Mouse (Mus musculus): ENCODE measurements around the gene Camta1.

Camta1 gene

DNA sequence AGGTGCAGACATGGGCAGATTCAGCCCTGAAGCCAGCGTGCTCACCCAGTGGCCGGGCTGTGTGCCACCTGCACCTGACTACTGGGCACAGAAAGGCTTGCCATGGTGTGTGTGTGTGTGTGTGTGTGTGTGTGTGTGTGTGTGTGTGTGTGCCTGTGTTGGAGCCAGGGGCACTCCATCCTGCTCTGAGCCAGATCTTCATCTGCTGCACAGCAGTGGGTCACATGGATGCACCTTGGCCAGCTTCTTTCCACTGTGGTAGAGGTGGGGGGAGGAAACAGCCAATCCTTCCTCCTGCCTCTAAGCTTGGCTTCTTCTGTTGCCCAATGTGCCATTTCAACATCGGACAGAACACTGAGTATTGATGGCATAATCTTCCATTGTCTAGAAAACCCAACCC is 407.1 kb downstream of the Camta1 start:
- in situ Hi-C loops (cut with MboI; ENCODE audit: low pct_unique_long_range_greater_than_20kb in 1 of 2, low sequenced_read_pairs in 2 of 2, unreplicated experiment in 1 of 2), result no loop called here

DNA sequence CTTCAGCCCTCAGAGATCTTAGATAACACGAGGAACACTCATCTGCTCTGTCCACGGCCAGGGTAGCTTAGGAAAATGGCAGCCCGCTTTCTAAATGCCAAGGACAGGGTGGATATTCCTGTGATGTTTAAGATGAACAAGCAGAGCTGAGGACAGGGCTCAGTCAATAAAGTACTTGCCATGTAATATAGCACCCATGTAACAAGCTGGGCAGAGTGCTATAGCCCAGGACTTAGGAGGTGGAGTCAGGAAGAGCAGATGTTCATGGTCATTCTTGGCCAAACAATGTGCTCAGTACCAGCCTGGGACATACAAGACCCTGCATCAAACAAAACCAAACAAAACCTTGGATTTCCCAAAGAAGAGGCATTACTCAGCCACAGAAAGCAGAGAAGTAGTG is 407.6 kb downstream of the Camta1 start:
- in situ Hi-C loops (cut with MboI; ENCODE audit: low pct_unique_long_range_greater_than_20kb in 1 of 2, low sequenced_read_pairs in 2 of 2, unreplicated experiment in 1 of 2), result no loop called here

DNA sequence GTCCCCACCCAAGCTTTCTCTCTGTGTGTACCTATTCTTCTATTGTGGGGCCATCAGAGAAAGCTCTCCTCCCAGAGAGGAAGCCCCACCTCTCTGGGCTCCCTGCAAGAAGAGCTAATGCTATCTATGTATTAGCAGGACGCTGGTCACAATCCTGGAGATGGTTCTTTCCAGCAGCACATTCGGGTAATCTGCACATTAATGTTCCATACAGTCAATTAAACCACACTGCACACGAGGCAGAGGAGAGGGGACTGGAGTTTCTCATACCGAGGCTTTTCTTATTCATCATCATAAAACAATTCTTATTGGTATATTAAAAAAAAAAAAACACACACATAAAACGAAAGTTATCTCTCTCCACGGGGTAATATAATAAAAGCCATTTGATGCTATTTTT is 409.8 kb downstream of the Camta1 start:
- in situ Hi-C loops (cut with MboI; ENCODE audit: low pct_unique_long_range_greater_than_20kb in 1 of 2, low sequenced_read_pairs in 2 of 2, unreplicated experiment in 1 of 2), result no loop called here

- in situ Hi-C loops (cut with MboI; ENCODE audit: low pct_unique_long_range_greater_than_20kb in 1 of 2, low sequenced_read_pairs in 2 of 2, unreplicated experiment in 1 of 2), result no loop called here
These were observed 411.7 kb downstream of the Camta1 start for GRCm38 (mm10) chr4:151449981-151450380.

GRCm38 (mm10) chr4:151448341-151448740 is 413.3 kb downstream of the Camta1 start:
- in situ Hi-C loops (cut with MboI; ENCODE audit: low pct_unique_long_range_greater_than_20kb in 1 of 2, low sequenced_read_pairs in 2 of 2, unreplicated experiment in 1 of 2), result no loop called here

- in situ Hi-C loops (cut with MboI; ENCODE audit: low pct_unique_long_range_greater_than_20kb in 1 of 2, low sequenced_read_pairs in 2 of 2, unreplicated experiment in 1 of 2), result no loop called here
These were observed 417.0 kb downstream of the Camta1 start for GRCm38 (mm10) chr4:151444665-151445064.

DNA sequence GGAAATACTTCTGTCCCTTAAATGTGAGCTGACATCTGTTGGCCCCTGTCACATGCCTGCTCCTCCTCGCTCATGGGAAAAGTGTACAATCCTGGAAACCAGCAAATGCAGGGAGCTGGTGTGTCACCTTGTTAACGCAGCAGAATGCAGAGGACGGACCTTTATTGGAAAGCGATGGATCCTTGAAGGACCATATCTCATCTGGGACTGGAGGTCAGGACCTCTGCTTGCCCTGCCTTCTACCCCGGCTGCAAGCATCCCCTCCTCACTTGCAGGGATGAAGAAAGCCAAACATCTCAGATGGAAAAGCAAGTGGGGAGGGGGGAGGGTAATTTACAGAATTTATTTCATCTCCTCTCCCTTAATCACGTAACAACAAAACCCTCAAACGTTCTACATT is 423.1 kb downstream of the Camta1 start:
- in situ Hi-C loops (cut with MboI; ENCODE audit: low pct_unique_long_range_greater_than_20kb in 1 of 2, low sequenced_read_pairs in 2 of 2, unreplicated experiment in 1 of 2), result no loop called here

DNA sequence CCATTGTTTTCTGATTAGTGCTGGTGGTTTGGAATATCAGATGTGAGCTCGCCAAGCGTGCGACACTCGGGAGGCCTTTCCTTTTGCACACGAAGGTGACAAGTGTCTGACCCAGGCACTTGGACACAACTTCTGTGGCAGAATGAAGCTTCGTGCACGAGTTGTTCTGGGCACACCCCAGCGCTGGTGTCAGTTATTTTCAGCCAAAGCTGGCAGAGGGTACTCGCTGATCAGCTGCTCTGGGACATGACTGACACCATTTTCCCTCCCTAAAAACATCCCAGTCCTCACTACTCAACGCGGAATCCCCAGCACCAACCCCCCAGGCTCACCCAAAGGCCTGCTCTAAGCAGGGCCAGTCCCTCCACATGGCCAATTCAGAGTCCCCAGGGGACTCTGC is 423.8 kb downstream of the Camta1 start:
- in situ Hi-C loops (cut with MboI; ENCODE audit: low pct_unique_long_range_greater_than_20kb in 1 of 2, low sequenced_read_pairs in 2 of 2, unreplicated experiment in 1 of 2), result no loop called here

DNA sequence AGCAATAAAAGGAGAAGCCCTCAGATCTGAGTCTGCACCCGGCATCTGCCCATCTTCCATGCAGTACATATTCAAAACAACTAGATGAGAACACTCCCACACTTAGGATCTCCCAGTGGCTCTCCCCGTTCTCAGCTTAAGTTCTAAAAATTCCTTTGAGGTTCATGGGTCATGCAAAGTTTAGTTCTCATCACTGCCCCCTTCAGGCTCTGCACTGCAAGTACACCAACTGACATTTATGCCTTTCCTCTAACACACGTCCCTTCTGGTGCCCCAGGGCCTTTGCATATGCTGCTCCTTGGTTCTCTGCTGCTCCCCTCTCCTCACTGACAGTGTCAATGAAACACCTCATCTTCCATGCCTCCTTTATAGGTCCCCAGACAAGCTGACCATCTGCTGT is 436.5 kb downstream of the Camta1 start:
- in situ Hi-C loops (cut with MboI; ENCODE audit: low pct_unique_long_range_greater_than_20kb in 1 of 2, low sequenced_read_pairs in 2 of 2, unreplicated experiment in 1 of 2), result no loop called here

- in situ Hi-C loops (cut with MboI; ENCODE audit: low pct_unique_long_range_greater_than_20kb in 1 of 2, low sequenced_read_pairs in 2 of 2, unreplicated experiment in 1 of 2), result no loop called here
These were observed 438.8 kb downstream of the Camta1 start for GRCm38 (mm10) chr4:151422922-151423321.

- in situ Hi-C loops (cut with MboI; ENCODE audit: low pct_unique_long_range_greater_than_20kb in 1 of 2, low sequenced_read_pairs in 2 of 2, unreplicated experiment in 1 of 2), result no loop called here
These were observed 439.3 kb downstream of the Camta1 start for GRCm38 (mm10) chr4:151422361-151422760.

GRCm38 (mm10) chr4:151418344-151418875 is 443.3 kb downstream of the Camta1 start:
- in situ Hi-C loops (cut with MboI; ENCODE audit: low pct_unique_long_range_greater_than_20kb in 1 of 2, low sequenced_read_pairs in 2 of 2, unreplicated experiment in 1 of 2), result no loop called here

- in situ Hi-C loops (cut with MboI; ENCODE audit: low pct_unique_long_range_greater_than_20kb in 1 of 2, low sequenced_read_pairs in 2 of 2, unreplicated experiment in 1 of 2), result no loop called here
These were observed 445.9 kb downstream of the Camta1 start for GRCm38 (mm10) chr4:151415812-151416211.

GRCm38 (mm10) chr4:151415376-151415775 is 446.3 kb downstream of the Camta1 start:
- in situ Hi-C loops (cut with MboI; ENCODE audit: low pct_unique_long_range_greater_than_20kb in 1 of 2, low sequenced_read_pairs in 2 of 2, unreplicated experiment in 1 of 2), result no loop called here

DNA sequence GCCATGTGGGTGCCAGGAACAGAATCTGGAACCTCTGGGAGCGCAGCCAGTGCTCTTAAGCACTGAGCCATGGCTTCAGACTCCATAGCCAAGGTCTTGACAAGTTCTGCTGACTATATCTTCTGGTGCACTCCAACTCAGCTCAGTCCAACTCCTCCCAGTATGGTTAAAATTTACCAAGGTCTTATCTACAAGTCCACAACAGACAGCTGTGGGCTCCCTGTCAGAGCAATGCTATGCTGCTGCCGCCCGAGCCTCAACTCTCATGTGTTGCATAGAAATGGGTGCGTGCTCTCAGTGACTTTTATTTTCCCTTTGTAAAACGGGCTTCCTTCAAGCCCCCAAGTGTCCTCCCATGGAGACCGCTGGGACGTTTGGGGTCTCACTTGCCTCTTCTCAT is 446.7 kb downstream of the Camta1 start:
- in situ Hi-C loops (cut with MboI; ENCODE audit: low pct_unique_long_range_greater_than_20kb in 1 of 2, low sequenced_read_pairs in 2 of 2, unreplicated experiment in 1 of 2), result no loop called here

- in situ Hi-C loops (cut with MboI; ENCODE audit: low pct_unique_long_range_greater_than_20kb in 1 of 2, low sequenced_read_pairs in 2 of 2, unreplicated experiment in 1 of 2), result no loop called here
These were observed 450.0 kb downstream of the Camta1 start for GRCm38 (mm10) chr4:151411641-151412061.

GRCm38 (mm10) chr4:151411016-151411415 is 450.7 kb downstream of the Camta1 start:
- in situ Hi-C loops (cut with MboI; ENCODE audit: low pct_unique_long_range_greater_than_20kb in 1 of 2, low sequenced_read_pairs in 2 of 2, unreplicated experiment in 1 of 2), result no loop called here

DNA sequence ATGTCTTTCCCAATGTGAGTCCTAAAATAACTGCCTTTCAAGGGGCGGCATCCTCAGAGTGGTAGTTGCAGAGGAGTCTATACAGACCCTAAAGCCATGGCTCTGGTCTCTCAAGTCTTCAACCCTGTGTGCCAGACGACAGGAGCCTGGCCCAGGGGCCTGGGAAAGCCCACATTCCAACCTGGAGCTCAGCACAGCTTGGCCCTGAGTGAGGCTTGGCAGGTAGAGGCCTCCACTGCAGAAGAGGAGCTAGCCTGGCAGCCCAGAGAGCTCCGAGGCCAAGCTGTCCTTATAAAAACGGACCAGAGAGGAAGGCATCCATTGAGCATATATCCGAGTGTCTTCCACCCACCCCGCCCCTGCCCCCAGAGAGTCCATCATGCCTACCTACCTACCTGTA is 452.4 kb downstream of the Camta1 start:
- in situ Hi-C loops (cut with MboI; ENCODE audit: low pct_unique_long_range_greater_than_20kb in 1 of 2, low sequenced_read_pairs in 2 of 2, unreplicated experiment in 1 of 2), result loop anchor here in 1 of 2 experiments (5.0 kb wide), 1 partner anchor 72 kb away; no protein-coding TSS in a partner anchor

- in situ Hi-C loops (cut with MboI; ENCODE audit: low pct_unique_long_range_greater_than_20kb in 1 of 2, low sequenced_read_pairs in 2 of 2, unreplicated experiment in 1 of 2), result loop anchor here in 1 of 2 experiments (5.0 kb wide), 1 partner anchor 72 kb away; no protein-coding TSS in a partner anchor
These were observed 452.9 kb downstream of the Camta1 start for GRCm38 (mm10) chr4:151408811-151409210.

- in situ Hi-C loops (cut with MboI; ENCODE audit: low pct_unique_long_range_greater_than_20kb in 1 of 2, low sequenced_read_pairs in 2 of 2, unreplicated experiment in 1 of 2), result loop anchor here in 1 of 2 experiments (5.0 kb wide), 1 partner anchor 71 kb away; no protein-coding TSS in a partner anchor
These were observed 453.4 kb downstream of the Camta1 start for GRCm38 (mm10) chr4:151408246-151408645.

GRCm38 (mm10) chr4:151407129-151407528 is 454.5 kb downstream of the Camta1 start:
- in situ Hi-C loops (cut with MboI; ENCODE audit: low pct_unique_long_range_greater_than_20kb in 1 of 2, low sequenced_read_pairs in 2 of 2, unreplicated experiment in 1 of 2), result loop anchor here in 1 of 2 experiments (5.0 kb wide), 1 partner anchor 70 kb away; no protein-coding TSS in a partner anchor
